Mouse (Mus musculus): ENCODE data around the gene Olfr1032. TPM values are rescaled to one million over a fixed set of nuclear protein-coding genes. Genes with fewer than 3 reads are reported as not detected.

Gene Olfr1032
- not detected for polyA plus RNA-seq (2017; shearing (Covaris generic))

DNA sequence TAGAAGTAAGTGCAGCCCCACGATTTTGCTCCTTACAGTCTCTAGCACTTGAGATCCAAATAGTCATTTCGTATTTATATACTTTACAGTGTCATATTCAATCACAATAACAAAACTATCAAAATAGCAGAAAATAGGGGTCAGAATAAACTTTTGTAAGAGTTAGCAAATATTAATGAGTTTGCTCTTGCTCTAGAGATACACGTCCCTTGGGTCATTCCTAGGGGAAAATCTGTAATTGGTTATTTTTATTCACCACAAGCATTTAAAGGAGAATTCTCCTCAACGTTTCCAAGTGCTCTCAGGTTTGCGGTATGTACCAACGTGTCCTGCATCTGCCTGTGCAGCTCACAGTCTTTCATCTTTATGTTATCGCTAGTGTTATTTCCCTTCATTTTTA, at the start of gene Olfr1032:
Gene Olfr1032 (plus strand): TSS at position 301 of the 400 bp plus-strand sequence.

DNA sequence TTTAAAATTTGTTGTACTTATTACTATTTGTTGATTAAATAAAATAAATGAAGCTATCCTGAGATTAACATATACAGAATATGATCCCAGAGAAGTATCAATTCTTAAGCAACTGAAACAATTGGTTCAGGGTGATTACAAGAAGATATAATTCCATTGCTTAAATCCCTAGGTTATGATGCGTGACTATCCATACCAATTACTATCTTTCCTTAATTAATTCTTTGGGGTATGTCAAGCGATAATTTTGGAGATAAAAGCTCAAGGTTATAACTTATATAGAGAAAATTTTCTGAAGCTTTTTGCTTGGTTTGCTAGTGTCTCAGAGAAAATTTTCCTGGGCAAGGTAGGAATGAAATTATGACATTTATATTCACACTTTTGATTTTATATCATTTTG, 31.7 kb upstream of the Olfr1032 start, which contains the start of gene Olfr1029:
Gene Olfr1029 (plus strand): TSS at position 301 of the 400 bp plus-strand sequence.

DNA sequence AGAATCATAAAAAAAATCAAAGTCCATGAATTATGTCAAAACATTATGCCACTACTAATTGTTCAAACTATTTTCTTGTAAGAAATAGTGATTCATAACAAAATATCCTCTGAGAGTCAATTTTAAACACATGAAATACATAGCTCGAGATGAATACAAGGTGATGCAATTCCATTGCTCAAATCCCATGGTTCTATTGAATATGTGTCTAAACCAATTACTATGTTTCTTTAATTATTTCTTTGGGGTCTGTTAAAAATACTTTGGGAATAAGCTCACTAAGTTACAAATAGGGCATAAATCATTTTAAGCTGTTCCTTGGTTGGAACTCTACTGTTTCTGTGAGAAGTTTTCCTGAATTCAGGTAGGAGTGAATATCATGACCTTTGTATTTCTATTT, 26.4 kb upstream of the Olfr1032 start, which contains the start of gene Olfr1030:
Gene Olfr1030 (plus strand): TSS at position 301 of the 400 bp plus-strand sequence.

DNA sequence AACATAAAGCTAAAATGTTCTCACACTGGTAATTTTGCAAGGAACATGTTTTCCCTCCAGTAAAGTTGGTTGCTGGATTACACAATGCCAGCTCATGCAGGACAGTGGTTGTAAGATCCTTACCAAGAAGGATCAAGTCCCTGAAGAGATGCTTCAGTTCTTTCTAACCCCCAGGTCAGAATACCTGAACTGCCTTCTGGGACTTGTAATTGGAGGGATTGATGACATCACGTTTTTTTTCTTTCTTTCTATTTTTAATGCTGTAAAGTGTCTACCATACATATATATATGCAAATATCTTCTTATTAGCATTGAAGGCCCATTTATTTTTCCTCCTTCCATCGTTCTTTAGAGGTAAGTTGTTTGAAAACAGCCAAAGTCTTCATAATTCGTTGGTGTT, 15.3 kb upstream of the Olfr1032 start, which contains the start of gene Olfr1031:
Gene Olfr1031 (plus strand): TSS at position 301 of the 400 bp plus-strand sequence.

DNA sequence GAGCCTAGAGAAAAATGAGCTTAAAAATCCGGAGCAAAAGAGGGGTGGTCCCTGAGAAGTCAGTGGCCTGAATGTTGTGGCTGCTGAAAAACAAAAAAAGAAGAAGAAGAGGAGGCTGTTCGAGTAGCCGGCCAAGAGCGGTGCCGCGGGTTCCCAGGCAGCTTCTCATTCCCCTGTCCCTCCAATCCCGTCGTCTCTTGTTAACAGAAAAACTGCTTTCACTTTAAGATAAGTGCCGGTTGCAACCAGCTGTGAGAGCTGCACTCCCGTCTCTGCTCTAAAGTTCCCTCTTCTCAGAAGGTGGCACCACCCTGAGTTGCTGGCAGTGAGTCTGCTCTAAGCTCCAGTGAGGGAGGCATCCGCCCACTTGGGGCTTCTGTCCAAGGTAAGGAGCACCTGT, 15.1 kb downstream of the Olfr1032 start, which contains the start of gene Olfr1033:
Gene Olfr1033 (plus strand): TSS at position 228 of the 400 bp plus-strand sequence.

DNA sequence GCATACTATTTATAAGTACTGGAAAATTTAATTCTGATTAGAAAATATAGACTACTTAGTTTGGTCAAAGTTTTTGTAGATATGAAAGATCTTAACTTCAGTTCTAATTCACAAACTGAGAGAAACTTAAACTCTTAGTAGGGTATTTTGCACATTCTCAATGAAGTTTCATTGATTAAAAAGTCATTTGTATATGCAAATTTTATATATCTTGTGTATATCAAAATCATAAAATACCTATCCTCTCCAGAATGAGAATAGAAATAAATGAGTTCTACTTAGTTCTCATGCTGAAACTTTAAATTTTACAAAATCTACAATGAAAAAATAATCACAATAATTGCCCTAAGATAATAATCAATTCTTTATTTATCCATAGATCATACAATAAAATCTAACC, 40.2 kb downstream of the Olfr1032 start, which contains the start of gene Olfr1034:
Gene Olfr1034 (plus strand): TSS at position 301 of the 400 bp plus-strand sequence.

Other genes with a start within 250 kb of the Olfr1032 start
- not detected for gene Olfr1012, start 242.8 kb upstream of the Olfr1032 start, polyA plus RNA-seq (2017; shearing (Covaris generic))
- gene Olfr1013, start 238.4 kb upstream of the Olfr1032 start, polyA plus RNA-seq (2017; shearing (Covaris generic)): not detected
- 0.07 TPM for gene Olfr1014, start 232.8 kb upstream of the Olfr1032 start, polyA plus RNA-seq (2017; shearing (Covaris generic))
- not detected for gene Olfr1015, start 223.5 kb upstream of the Olfr1032 start, polyA plus RNA-seq (2017; shearing (Covaris generic))
- 0.32 TPM for gene Olfr1016, start 203.0 kb upstream of the Olfr1032 start, polyA plus RNA-seq (2017; shearing (Covaris generic))
- gene Olfr1018, start 187.1 kb upstream of the Olfr1032 start, polyA plus RNA-seq (2017; shearing (Covaris generic)): not detected
- gene Olfr1019, start 160.1 kb upstream of the Olfr1032 start, polyA plus RNA-seq (2017; shearing (Covaris generic)): not detected
- gene Olfr1020, start 158.5 kb upstream of the Olfr1032 start, polyA plus RNA-seq (2017; shearing (Covaris generic)): not detected
- gene Olfr1022, start 136.9 kb upstream of the Olfr1032 start, polyA plus RNA-seq (2017; shearing (Covaris generic)): not detected
- not detected for gene Olfr1023, start 119.9 kb upstream of the Olfr1032 start, polyA plus RNA-seq (2017; shearing (Covaris generic))
- not detected for gene Olfr1024, start 100.5 kb upstream of the Olfr1032 start, polyA plus RNA-seq (2017; shearing (Covaris generic))
- gene Olfr1025-ps1, start 90.3 kb upstream of the Olfr1032 start, polyA plus RNA-seq (2017; shearing (Covaris generic)): not detected
- not detected for gene Olfr1026, start 84.0 kb upstream of the Olfr1032 start, polyA plus RNA-seq (2017; shearing (Covaris generic))
- not detected for gene Olfr1028, start 55.1 kb upstream of the Olfr1032 start, polyA plus RNA-seq (2017; shearing (Covaris generic))
- gene Olfr1029, start 31.6 kb upstream of the Olfr1032 start, polyA plus RNA-seq (2017; shearing (Covaris generic)): 0.10 TPM
- gene Olfr1030, start 26.3 kb upstream of the Olfr1032 start, polyA plus RNA-seq (2017; shearing (Covaris generic)): 0.04 TPM
- not detected for gene Olfr1031, start 15.2 kb upstream of the Olfr1032 start, polyA plus RNA-seq (2017; shearing (Covaris generic))
- gene Olfr1033, start 15.1 kb downstream of the Olfr1032 start, polyA plus RNA-seq (2017; shearing (Covaris generic)): 3.2 TPM
- gene Olfr1034, start 40.3 kb downstream of the Olfr1032 start, polyA plus RNA-seq (2017; shearing (Covaris generic)): not detected
- gene Olfr1036, start 68.5 kb downstream of the Olfr1032 start, polyA plus RNA-seq (2017; shearing (Covaris generic)): not detected
- not detected for gene Olfr1037, start 81.8 kb downstream of the Olfr1032 start, polyA plus RNA-seq (2017; shearing (Covaris generic))
- gene Olfr1039, start 130.4 kb downstream of the Olfr1032 start, polyA plus RNA-seq (2017; shearing (Covaris generic)): not detected
- gene Olfr1040, start 141.2 kb downstream of the Olfr1032 start, polyA plus RNA-seq (2017; shearing (Covaris generic)): not detected
- 0.05 TPM for gene Olfr1042, start 156.3 kb downstream of the Olfr1032 start, polyA plus RNA-seq (2017; shearing (Covaris generic))
- gene Olfr1043, start 162.0 kb downstream of the Olfr1032 start, polyA plus RNA-seq (2017; shearing (Covaris generic)): 0.11 TPM
- not detected for gene Olfr1044, start 172.3 kb downstream of the Olfr1032 start, polyA plus RNA-seq (2017; shearing (Covaris generic))
- gene Olfr52, start 180.1 kb downstream of the Olfr1032 start, polyA plus RNA-seq (2017; shearing (Covaris generic)): not detected
- not detected for gene Olfr1045, start 197.5 kb downstream of the Olfr1032 start, polyA plus RNA-seq (2017; shearing (Covaris generic))
- gene Olfr1046, start 213.8 kb downstream of the Olfr1032 start, polyA plus RNA-seq (2017; shearing (Covaris generic)): 0.06 TPM
- gene Olfr1047, start 225.9 kb downstream of the Olfr1032 start, polyA plus RNA-seq (2017; shearing (Covaris generic)): not detected
- not detected for gene Olfr1048, start 234.7 kb downstream of the Olfr1032 start, polyA plus RNA-seq (2017; shearing (Covaris generic))

All from CD4-positive, CD25-positive, alpha-beta regulatory T cell (primary cell).